Mouse (Mus musculus): ENCODE measurements around the gene Dcbld2.

The Dcbld2 gene

DNA sequence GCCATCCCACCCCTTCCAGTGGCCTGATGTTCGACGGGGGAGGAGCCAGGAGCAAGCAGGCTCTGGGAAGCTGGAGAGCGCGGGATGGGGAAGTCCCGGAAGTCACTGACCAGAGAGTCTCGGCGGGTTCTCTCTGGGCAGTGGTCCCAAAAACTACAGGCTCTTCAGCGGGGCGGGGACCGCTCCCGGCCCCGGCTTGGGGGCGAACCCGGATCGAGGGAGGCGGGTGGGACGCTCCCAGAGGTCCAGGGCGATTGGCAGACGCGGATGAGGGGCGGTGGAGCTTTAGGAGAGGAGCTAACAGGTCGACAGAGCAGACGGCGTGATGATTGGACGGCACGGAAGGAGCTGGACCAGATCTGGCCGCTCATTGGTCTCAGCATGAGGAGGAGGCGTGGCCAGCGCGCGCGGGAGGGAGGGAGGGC, at the start of gene Dcbld2:
Gene Dcbld2 (plus strand): TSS at position 382 of the 425 bp plus-strand sequence.
- peak; percentile 79 for DNase-seq (ENCODE audit: low spot score)

DNA sequence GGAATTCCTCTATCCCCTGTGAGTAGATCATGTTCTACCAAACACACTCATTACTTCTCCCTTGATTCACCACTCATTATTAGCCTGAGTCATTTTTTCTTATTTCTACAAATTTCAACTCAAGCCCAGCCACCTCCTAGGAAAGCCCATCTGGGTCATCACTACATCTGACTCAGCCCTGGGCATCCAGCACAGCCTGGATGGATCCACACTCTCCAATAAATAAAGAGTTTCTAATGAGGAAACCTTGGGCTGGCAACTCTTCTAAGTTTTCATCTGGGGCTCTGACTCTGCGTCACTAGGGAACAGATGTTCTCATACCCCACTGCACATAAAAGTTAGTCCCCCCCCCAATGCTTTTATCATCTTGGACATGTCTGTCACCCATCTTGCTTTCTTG, 31.1 kb upstream of the Dcbld2 start:
- DNase-seq (ENCODE audit: low spot score), result no peak

DNA sequence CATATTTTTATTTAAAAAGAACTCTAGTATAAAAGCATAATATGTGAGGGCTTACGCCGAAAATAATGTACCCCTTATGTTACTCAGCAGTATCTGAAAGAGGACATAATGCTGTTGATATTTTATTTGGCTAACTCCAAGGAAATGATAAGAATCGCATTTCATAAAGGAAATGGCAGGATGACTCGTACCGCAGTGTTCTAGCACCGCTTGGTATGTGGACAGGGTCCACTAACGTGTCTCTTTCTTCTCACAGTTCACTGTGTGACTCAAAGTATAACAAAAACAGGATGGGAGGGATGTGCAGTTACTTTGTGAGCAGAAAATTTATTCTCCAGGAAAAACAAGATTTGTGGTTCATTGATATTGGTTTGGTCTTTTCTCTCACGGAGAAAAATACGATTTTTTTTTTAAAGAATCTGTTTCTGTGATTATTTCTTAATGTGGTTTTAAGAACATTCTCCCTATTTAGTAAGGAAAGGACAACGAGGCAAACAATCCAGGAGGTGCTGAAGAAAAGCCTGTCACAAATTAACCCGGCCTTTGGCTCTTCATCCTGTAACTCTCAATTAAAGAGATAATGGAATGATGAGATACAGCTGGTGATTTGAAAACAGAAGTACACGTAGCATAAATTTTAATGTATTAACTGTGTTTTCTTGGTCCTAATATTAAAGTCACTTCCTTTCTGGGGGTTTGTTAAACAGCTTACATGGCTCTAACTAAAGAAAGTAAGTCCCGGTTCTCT, 30.3 kb upstream of the Dcbld2 start:
- no peak for DNase-seq (ENCODE audit: low spot score)

DNA sequence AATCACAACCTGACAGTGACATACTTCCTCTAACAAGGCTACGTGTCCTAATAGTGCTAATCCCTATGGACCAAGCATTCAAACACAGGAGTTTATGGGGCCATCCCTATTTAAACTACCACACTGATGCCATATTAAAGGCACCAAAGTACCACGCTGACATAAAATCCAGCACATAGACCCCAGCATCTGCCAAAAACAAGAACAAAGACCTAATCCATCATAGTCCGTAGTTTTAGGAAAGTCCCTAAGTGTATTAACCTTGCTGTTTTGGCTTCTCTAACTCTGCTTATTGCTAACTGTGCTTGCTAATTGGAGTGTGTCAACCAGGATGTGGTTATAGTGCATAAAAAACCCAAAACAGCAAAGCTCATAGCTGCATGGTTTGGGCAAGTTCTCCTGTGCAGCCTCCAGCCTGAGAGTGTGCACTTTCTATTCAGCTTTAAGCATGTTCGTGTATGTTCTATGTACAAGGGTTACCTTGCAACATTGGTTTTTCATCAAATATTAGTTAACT, 21.9 kb upstream of the Dcbld2 start:
- DNase-seq (ENCODE audit: low spot score), result no peak

DNA sequence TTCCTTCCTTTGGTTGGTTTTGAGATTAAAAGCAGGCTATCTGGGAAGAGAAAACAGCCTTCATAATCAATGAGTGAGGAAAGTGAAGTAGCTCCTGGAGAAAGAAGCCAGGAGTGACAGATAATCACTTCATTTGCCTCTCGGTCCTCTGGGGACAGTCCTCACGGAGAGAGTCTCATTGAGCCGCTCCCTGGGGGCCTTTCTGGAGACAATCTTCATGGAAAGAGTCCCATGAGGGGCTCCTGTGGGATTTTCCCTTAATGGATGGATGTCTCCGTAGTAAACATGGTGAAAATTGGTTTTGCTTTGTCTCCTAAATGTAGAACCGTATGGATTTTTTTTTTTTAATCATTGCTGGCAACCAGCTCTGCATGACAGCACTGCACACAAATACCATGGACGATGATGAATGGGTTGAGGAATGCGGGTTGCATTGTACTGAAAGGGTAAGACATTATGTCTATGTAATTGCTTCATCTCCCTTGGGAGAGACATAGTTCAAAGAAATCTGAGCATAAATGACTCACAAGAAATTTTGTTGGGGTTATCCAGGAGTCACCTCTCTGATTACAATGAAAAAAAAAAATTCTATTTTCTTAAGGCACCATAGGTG, 19.0 kb upstream of the Dcbld2 start:
- DNase-seq (ENCODE audit: low spot score), result no peak

DNA sequence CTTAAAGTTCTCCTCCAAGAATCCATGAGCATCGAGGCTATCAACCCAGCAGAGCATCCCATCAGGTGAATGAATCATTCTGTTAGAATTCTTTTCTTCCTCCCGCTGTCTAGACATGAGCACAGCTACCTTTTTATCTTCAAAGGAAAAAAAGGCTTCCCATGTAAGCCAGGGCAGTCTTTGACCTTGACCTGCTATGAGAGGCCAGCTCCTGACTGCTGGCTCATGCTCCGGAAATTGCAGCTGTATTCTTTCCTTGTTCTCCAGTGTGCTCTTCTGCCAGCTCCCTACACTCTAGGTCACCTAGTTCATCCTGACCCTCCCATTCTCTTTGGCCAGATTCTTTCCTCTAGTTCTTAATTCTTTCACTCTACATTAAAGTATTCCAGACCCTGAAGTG, 15.2 kb upstream of the Dcbld2 start:
- no peak for DNase-seq (ENCODE audit: low spot score)

DNA sequence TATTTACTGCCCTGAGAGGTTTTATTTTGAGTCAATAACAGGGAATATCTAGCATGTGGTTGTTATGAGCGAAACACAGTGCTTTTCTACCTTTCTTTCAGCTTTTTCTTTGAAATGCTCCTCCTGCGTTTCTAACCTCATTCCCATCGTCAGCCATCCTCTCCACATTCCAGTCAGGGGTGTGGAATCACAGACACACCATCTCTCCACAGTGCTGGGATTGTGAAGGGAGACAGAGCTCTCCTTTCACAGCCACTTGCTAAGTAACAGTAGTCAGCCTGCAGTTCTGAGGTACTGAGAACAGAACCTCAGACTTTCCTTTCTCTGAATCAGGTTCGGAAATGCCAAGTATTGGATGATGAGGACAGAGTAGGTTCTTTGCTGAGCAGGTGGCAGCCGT, 14.1 kb upstream of the Dcbld2 start:
- no peak for DNase-seq (ENCODE audit: low spot score)

DNA sequence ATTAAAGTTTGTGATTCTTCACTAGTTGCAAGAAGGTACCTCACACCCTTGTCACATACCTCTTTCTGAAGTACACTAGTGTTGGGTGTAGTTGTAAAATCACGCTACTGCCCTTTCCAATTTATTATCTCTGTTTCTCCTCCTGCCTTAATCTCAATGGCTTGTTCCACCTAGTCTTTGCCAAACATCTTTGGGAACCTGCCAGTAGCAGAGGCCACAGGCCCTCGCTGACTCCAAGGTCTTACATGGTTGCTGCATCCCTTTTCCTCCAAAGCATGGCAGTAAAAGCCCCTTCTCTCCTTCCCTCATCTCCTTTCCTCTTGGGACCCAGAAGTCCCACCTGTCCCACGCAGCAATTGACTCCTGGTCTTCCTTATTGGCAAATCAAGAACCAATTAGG, 9.6 kb upstream of the Dcbld2 start:
- no peak for DNase-seq (ENCODE audit: low spot score)

DNA sequence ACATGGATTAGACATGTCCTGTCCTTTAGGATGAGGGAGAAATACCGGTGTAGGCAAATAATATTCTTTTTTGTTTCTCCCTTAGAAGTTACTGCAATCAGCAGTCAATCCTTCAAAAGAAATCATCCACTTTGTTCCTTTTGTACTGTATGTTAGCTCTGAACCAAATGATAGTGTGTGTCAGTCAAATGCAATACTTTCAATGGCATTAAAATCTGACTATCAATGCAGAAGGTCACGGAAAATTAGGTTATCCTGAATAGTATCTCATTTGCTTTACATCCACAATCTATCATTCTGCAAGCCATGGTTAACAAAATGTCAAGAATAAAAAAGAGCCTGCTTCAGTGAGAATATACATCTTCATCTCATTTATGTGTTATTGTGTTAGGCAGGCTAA, 7.2 kb upstream of the Dcbld2 start:
- DNase-seq (ENCODE audit: low spot score), result no peak

DNA sequence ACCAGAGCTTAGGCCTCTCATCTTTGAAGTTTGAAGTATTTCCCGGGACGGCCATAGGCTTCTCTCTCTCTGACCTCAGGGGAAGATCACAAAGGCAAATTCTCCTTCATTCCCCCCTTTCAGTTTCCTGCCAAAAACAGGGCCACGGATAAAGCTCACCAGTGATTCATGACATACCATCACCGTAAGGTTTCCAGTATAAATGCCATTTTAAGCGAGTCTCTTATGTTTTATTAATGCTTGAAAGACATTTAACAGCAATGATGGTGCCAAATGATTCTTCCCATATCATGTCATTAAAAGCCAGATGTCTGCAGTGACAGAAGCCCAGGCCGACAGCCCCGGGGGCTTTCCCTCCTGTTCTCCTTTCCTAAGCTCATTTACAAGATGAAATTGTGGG, 3.6 kb upstream of the Dcbld2 start:
- no peak for DNase-seq (ENCODE audit: low spot score)

DNA sequence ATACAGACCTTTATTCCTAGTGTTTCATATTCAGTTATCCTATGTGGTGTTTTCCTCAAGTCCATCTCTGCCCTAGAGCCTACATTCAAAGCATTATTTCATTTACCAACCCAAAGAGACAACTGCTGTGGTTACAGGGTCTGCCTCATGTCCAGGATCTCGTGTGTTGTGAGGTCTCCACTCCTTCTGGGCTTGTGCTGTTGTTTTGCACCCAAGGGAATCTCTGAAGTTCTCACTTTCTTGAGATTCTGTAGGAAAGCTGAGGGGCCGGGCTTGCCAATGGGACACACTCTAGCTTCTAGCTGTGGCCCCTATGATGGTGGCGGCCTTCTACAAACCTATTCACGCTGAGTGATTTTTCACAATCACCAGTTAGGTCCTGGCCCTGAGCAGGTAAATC, 3.0 kb upstream of the Dcbld2 start:
- DNase-seq (ENCODE audit: low spot score), result no peak

DNA sequence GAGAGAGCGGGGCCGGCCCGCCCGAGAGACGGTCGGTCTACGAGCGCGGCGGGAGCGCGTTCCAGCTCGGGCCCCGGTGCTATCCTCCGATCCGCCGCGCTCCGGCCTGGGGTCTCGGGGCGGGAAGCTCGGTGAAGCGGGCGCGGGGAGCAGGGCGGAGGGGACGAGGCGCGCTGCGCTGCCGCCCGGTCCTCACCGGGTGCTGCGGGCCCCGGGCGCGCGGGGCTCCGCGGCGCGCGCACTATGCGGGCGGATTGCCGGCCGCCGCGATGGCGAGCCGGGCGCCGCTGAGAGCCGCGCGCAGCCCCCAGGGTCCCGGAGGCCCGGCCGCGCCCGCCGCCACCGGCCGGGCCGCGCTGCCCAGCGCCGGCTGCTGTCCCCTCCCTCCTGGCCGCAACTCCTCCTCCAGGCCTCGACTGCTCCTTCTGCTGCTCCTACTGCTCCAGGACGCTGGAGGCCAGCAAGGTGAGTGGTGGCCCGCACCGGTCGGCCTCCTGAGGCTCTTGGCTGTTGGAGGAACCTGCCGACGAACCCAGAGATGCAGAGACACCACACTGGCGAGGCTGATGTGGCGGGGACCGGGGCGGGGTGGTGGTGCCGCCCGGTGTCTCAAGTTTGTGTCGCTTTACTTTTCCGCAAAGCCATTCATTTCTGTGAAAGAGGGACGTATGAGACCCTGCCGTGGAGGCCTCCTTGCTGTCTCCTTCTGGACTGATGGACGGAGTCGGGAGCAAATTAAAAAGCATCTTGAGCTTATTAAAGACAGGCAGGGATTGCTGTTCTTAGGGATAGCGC, 441 bp downstream of the Dcbld2 start:
- DNase-seq (ENCODE audit: low spot score), result peak; percentile 4

DNA sequence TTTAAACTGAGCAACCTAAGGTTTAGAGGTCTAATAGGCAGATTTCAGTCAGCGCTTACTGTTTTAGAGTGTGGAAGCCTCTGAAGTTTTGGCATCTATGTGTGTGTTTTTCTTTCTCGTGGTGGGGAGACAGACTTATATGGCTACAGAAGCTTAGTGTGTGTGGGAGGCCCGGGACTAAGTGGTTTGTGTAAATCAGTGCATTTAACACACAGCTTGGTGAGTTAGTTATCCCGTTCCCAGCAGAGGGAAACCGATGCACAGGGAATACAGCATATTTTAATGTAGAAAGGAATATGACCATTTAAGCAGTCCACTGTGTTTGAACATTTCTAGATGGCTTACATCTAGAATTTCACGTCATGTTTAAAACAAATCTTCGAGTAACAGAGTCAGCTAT, 1.6 kb downstream of the Dcbld2 start:
- no peak for DNase-seq (ENCODE audit: low spot score)

DNA sequence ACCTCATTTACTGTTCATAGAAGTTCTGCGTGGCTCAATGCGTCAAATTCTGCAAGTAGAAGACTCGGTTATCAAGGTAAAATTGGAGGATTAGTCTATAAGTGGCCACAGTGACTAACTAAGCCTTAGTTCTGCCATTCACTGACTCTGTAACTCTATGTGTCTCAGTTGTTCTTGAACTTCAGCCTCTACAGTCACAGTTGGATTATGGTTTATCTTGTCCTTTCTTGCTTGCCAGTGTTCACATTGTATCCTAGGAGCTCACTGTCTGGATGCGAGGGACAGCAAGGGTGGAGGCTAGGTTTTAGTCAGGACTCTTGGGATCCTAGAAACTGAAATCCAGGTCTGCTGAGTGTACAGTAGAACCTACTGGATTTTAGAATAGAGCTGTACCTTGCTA, 6.6 kb downstream of the Dcbld2 start:
- no peak for DNase-seq (ENCODE audit: low spot score)

DNA sequence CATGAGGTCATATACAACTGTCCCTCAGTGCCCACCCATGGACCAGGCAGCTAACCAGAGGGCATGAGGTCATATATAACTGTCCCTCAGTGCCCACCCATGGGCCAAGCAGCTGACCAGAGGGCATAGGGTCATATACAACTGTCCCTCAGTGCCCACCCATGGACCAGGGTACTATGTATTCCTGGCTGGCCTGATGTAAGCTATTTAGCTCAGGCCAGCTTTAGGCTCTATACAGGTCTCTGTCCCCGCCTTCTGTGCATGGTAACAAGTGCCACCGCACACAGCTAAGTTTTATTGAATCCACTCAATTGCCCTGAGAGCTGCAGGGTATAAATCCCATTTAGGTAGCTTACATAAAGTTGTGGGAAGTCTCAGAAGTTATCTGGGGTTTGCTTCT, 7.3 kb downstream of the Dcbld2 start:
- no peak for DNase-seq (ENCODE audit: low spot score)

DNA sequence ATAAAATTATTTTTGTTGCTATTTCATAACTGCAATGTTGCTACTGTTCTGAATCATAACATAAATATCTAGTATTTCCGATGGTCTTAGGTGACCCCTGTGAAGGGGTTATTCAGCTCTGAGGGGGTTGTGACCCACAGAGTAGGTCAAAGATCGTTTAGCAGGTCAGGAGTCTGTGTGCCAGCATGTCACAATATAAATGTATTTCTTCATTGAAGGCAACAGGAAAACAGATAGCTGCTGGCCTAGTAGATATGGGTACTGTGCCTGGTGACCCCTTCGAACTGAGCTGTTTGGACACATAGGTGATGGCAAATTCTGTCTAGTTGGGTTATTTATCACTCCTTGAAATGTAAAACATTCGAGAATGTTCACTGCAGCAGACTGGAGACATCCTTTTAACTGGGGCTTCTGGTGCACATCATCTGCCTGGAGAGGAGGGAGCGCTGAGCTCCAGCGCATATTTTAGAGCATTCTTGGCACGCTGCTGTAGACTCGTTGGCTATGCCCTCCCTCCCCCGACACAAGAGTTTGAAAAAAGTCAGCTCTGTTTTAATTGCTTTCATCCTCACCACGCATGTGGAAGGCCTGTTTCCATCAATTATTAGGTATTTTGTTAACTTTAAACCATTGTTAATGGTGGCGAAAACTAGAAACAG, 13.6 kb downstream of the Dcbld2 start:
- DNase-seq (ENCODE audit: low spot score), result no peak

DNA sequence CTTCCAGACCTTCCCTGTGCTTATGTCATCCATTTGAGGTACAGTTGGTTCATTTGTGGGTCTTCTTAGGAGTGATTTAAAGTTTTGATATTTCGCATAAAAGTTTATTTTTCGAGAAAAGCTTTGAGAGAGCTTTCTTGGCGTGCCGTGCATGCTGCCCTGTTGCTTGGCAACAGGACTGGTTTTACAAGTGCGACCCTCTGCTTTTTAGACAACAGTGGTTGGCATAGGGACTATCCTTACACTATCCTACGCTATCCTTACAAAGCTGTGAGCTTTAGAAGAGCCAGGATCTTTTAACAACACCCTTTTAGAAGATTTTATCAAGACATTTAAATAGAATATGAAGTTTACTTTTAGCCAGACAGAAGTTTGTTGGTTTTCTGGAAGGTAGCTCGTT, 22.0 kb downstream of the Dcbld2 start:
- no peak for DNase-seq (ENCODE audit: low spot score)

DNA sequence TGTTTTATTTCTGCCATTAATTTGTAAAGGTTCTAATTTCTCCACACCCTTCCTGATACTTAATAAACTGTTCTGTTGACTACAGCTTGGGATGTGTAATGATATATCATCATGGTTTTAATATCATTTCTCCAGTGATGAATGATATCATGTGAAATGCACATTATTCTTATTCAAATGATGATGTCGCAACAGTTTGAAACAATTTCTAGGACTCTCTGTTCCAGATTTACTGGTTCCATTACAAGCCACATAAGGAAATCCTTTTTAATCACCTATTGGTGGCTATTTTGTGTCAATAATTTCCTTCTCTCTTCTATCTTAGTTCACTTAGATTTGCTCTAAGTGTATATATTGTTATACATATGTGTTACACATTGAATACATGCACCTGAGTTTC, 24.1 kb downstream of the Dcbld2 start:
- no peak for DNase-seq (ENCODE audit: low spot score)

DNA sequence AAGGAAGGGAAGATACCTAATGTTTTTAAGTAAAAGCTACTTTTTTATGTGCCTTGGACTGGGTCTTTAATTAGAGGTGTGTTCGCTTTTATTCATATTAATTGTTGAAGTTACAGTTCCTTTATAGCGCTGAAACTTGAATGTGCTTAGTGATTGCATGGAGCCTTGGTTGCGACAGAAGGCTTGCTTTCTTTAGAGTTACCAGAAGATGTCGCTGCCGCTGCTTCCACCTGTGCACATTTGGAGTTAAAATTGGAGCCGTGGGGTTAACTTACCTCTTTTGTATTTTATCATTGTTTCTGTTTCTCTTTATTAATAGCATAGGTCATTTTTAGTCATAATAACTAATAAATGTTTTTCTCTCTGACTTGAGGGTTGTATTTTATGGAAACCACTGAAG, 36.5 kb downstream of the Dcbld2 start:
- DNase-seq (ENCODE audit: low spot score), result no peak

DNA sequence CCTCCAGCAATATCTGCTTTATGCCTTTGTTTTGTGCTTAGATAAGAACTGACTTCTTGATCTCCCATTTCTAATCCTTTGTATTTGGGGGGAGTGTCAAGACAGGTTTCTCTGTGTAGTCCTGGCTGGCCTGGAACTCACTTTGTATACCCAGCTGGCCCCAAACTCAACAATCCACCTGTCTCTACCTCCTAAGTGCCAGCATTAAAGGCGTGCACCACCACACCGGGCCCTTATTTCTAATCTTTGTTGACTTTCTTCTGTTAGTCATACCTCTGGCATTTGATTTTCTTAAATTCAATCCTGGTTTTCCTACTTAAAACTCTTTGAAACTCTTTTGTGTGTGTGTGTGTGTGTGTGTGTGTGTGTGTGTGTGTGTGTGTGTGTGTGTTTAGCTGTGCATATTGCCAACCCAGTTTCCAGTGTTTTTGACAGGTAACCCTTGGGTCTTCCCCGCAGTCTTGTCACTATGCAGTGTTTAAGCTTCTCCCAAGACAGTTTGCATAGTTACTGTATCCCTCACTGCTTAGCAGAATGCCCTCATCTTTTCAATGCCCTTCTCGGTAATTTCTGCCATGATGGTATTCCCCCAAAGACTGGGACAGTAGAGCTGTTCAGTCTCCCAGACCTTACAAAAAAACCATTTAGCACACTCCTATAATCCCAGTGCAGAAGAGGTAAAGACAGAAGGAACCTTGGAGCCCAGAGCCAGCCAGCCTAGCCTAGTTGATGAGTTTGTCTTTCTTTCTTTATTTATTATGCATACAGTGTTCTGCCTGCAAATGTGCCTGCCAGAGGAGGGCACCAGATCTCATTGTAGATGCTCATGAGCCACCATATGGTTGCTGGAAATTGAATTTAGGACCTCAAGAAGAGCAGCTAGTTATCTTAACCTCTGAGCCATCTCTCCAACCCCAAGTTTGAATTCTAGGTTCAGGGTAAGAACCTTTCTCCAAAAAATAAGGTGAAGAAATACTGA, 38.3 kb downstream of the Dcbld2 start:
- DNase-seq (ENCODE audit: low spot score), result no peak

DNA sequence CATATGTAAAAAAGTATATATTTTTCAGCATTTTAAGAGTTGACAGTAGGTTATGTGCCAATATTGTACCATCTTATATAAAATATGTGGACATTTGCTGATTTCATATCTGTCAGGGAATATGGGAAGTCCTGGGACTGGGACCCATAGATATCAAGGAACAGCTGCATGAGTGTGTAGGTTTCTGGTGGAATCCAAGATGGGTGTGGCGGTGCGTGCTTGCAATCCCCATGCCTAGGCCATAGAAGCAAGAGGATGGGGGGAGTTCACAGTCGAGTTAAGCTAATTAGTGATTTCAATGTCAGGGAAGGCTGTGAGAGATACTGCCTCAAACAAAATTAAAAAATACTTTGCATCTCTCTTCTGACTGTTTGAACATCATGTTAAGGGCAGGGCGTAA, 40.8 kb downstream of the Dcbld2 start:
- DNase-seq (ENCODE audit: low spot score), result no peak
